Mouse (Mus musculus) c-Kit-positive CD71-negative TER-119-negative erythroid progenitor cells, embryonic 14.5 days (primary cell): ENCODE results near the gene Sirt4.

Experiments used
- DNase-seq: peaks from one replicate; pipeline ENCODE4 v3.0.0-alpha.2; 2013; ENCODE audit warnings: low read depth

Sirt4 gene

DNA sequence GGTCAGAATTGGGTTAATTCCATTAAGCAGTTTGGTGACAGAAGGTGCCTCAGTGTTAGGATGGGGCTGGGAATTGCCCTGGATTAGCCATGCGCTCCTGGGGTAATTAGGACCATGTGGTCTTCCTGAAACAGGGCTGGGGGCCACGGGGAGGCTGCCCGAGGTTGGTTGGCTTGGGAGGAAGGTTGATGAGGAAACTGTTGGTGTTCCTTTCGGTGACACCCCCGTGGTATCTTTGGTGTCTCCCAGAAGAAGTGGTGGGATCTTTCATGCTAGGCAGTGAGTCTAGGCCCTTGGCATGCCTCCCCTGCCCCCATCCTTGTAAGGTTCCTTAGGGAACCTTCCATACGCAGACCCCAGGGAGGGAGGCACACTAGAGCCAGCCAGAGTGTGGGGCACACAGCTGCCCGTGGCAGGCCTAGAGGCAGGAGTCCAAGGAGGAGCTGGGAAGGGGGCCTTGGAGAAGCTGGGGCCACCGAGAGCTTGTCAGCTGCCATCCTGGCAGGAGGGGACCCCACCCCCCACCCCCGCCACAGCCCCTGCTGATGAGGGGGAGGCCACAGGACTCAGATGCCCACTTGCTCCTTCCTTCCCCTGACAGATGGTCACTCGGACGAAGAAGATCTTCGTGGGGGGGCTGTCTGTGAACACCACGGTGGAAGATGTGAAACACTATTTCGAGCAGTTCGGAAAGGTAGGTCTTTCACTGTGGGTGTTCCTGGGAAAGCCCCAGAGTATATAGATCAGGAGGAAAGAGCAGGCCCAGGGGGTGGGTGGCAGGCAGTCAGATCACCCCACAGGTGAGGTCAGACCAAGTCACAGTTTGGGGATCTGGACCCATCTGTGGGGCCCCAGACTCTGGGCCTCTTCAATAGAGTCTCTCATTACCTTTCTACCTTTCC is 49.4 kb downstream of the Sirt4 start:
- DNase-seq, result no peak

DNA sequence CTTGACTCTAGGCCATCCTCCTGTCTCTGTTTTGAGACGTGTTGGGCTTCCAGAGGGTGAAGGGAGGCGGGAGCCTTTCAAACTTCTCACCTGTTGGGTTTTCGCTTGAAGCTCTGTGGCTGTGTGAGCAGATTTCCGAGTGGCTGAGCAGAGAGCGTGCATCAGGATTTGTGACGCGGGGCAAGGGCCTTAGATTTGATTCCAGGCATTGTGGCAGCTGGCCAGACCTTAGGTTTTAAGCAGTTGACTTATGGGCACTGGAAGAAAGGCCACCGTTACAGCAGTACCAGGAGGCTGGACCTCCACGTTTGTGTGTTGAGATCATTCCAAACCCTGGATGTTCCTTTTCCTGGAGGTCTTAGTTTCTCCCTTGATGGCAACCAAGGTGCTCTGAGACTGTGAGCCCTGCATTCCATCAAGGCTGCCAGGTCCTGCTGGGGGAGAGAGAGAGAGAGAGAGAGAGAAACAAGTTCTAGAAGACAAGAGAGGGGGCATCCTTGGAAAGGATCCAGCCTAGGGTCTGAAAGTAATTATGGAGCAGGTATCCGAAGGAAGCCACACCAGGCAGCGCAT is 50.2 kb downstream of the Sirt4 start:
- no peak for DNase-seq

DNA sequence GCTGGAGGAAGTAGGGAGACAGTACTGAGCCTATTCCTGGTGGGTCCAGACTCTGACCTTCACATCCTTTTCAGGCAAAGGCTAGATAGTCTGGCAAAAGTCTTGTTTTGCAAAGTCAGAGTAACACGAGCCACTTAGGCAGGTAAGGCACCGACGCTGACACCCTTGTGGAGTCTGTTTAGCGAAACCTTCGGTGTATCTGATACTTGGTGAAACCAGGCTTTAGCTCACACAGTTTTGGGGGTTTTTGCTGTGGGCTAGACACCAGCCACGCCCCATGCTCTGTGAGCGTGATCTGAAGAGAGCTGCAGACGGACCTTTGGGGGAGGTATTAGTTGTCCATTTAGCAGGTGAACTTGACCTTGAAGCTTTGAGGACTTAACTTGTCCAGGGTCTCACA is 51.3 kb downstream of the Sirt4 start:
- DNase-seq, result no peak

DNA sequence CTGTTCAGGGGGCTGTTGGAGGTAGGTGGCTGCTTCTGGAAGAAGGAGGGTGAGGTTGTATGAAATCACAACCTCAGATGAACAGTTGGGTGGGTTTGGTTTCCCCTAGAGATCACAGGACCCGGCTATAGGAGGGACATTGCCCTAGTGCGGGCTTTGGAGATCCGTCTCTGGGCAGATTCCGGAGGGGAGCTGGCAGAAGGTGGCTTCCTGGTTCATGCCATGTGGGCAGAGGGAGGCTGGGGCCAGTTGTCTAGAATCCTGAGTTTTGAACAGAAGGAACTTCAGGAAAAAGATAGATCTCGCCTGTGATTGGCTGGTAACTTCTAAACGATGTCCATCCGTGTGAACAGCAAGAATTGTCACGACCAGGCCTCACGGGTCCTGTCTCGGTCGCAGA is 52.1 kb downstream of the Sirt4 start:
- DNase-seq, result no peak

DNA sequence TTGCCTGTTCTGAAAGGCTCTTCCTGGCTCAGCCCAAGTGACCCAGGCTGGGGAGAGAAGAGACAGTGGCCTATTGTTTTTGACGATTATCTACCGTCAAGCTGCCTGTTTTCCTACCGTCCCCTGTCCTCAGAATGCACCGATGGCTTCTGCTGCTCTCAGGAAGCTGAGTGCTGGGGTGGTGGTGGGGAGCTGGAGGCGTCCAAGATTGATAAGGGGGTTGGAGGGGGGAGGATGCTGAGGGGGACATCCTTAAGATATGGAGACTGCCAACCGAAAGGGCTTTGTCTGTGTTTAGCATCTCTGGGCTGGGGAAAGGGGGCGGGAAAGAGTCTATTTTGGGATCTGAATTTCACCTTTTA is 52.6 kb downstream of the Sirt4 start:
- DNase-seq, result no peak

DNA sequence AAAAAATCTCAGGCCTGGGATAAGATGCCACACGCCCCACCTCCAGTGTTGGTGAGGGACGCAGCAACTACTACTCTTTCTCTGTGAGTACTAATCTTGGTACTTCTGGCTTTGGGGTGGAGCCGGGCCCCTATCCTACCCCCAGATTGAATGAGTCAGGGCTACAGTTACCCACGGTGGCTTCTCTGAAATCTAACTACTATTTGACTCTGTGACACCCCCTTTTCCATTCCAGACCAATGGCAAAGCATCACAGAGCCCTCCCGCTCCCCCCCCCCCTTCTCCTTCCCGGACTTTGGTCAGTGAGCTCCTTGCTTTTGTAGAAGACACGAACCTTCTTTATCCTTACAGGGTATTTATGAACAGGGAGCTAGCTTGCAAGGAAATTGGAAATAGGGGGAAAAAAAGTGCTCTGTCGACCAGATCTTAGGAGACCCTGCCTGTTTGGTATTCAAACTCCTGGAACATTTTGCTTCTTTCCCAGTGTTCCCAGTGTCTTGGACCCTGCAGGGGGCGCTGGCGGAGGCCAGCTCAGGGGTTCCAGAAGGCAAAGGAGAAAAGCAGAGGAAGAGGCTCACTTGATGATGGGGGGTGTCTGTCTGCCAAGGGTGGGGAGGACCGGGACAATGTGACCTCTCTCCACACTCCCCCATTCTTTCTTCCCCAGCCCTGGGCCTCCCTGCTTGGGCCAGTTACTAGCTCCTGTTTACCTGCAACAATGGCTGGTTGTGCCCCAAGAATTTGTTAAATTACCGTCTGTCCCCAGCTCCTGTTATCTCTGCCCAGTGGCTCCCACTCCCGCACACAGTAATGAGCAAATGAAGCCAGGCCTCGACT is 53.2 kb downstream of the Sirt4 start:
- no peak for DNase-seq

DNA sequence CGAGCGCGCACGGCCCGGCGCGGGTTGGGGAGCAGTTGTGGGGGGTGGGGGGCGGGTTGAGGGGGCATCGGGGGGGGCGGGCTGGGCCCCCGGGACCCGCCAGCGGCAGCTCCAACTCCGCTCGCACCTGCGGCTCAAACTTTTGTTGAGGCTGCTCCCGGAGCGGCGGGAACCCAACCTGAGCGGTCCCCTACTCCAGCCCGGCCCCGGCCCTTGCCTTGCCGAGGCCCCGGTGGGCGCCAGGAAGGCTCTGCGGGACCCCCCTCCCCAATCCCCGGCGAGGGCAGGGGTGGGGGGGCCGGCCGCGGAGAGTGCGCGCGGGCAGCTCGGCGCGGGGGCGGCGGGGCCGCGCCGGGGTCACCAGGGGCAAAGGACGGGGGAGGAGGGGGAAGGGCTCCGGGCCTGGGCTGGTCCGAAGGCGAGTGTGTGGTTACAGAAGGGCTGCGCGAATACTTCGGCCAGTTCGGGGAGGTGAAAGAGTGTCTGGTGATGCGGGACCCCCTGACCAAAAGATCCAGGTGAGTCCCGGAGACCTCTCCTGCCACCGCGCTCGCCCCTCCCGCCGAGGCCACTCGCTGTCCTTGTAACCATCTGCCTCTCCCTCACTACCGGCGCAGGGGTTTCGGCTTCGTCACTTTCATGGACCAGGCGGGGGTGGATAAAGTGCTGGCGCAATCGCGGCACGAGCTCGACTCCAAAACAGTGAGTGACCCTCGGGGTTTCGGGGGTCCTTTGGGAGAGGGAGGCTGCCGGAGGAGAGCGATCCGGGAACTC is 54.2 kb downstream of the Sirt4 start:
- DNase-seq, result no peak

DNA sequence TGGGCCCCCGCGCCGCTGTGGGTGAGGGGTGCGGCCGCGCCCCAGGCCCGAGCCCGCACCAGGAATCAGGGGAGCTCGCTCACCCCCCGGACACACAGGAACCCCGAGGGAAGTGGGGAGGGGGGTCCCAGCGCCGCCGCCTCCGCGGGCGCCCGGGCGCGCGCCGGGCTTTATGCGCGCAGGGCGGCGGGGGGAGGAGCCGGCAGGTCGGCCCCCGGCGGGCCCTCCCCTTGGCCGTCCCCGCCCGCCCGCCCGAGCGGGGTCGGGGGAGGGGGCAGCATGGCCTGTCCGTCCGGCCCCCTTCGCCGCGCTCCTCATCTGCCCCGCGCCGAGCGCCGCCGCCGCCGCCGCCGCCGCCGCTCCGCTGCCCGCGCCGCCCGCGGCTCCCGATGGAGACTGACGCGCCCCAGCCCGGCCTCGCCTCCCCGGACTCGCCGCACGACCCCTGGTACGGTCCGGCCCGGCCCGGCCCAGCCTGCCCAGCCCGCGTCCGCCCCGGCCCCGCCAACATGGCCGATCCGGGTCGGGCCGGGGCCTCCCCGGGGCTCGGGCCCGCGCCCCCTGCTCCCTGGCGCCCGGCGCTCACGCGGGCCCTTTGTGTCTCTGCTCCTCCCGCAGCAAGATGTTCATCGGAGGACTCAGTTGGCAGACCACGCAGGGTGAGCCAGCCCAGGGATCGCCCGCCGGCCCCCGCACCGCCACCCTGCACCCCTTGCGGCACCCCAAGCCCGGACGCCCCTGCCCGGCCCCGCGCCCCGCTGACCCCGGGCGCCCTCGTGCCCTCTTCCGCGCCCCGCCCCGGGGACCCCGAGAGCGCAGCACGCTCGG is 55.0 kb downstream of the Sirt4 start, which contains the start of gene Msi1:
Gene Msi1, plus strand, starts transcription at position 241 of the 828 bp plus-strand sequence.
- no peak for DNase-seq

DNA sequence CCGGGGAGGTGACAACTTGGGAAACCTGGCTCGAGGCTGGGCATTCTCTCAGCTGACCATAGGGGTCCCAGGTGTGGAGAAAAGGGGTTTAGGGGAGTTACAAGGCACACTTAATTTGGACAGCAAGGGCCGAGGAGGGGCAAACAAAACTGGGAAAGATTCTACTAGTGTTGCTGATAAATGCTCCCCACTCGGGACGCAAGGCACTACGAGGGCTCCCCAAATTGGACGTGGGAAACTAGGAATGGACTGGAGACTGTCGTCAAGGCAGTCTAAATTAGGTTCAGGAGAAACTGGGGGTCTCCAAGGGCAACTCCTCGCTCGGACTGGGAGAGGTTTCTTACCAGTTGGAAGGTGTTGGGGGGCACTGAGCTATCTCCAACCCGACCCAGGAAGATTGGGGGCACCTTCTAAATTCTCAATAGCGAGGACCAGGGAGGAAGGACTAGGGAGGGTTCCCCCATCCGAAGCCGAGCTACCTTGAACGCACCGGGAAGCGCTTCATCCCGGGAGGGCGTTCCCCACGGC is 55.6 kb downstream of the Sirt4 start:
- DNase-seq, result no peak
